Mouse (Mus musculus) kidney, embryonic 16.5 days (tissue): ENCODE data around the gene Thrb. TPM values are rescaled to one million over a fixed set of nuclear protein-coding genes. Genes with fewer than 3 reads are reported as not detected.

Experiments used
- ATAC-seq: fragments of 200-750 bp; cut with Nextera tagmentation; 2 replicates; pipeline ENCODE4 v1.8.0; 2017; ENCODE audit warnings: moderate TSS enrichment; ENCODE audit not compliant: low FRiP score, low TSS enrichment
- H3K27ac ChIP-seq: fragments of 300-500 bp; sonication (generic); 2 replicates; pipeline ENCODE4 v1.5.1; 2014; ENCODE audit warnings: low read length
- H3K27me3 ChIP-seq: fragments of 300-500 bp; sonication (generic); 2 replicates; pipeline ENCODE4 v1.6.1; 2014; ENCODE audit warnings: low read length, control low read depth, mixed read lengths; ENCODE audit not compliant: insufficient read depth
- H3K36me3 ChIP-seq: fragments of 300-500 bp; sonication (generic); 2 replicates; pipeline ENCODE4 v1.6.1; 2014; ENCODE audit warnings: low read length, control low read depth, mixed read lengths; ENCODE audit not compliant: insufficient read depth
- H3K4me1 ChIP-seq: fragments of 300-500 bp; sonication (generic); 2 replicates; pipeline ENCODE4 v1.6.1; 2014; ENCODE audit warnings: low read length, control low read depth, mixed read lengths; ENCODE audit not compliant: insufficient read depth
- H3K4me2 ChIP-seq: fragments of 300-500 bp; sonication (generic); replicated peaks from 2 replicates; pipeline ENCODE4 v1.6.1; 2014; ENCODE audit warnings: low read depth, low read length
- H3K4me3 ChIP-seq: fragments of 300-500 bp; sonication (generic); 2 replicates; pipeline ENCODE4 v1.5.1; 2014; ENCODE audit warnings: mild to moderate bottlenecking, low read length
- H3K9ac ChIP-seq: fragments of 300-500 bp; sonication (generic); replicated peaks from 2 replicates; pipeline ENCODE4 v1.6.1; 2014; ENCODE audit warnings: low read length
- H3K9me3 ChIP-seq: fragments of 300-500 bp; sonication (generic); 2 replicates; pipeline ENCODE4 v1.6.1; 2016; ENCODE audit warnings: low read length, control low read depth
- WGBS: fragments of 180-500 bp; shearing (Covaris S2); extraction: QIAGEN DNeasy Blood & Tissue Kit; methylation state at CpG from one replicate; pipeline ENCODE4 v1.1.7; 2014; 5-methylcytosine and 5-hydroxymethylcytosine counted together
- polyA plus RNA-seq: library from polyadenylated mRNA; unstranded; fragments of >200 nt; fragmentation: Nextera tagmentation; extraction: Ambion mirVana; gene quantifications from 2 replicates; pipeline ENCODE4 v1.2.1, GENCODE M21; 2015

Gene Thrb
- polyA plus RNA-seq, 1 experiment from 2014 or later, result 2.1 TPM

DNA sequence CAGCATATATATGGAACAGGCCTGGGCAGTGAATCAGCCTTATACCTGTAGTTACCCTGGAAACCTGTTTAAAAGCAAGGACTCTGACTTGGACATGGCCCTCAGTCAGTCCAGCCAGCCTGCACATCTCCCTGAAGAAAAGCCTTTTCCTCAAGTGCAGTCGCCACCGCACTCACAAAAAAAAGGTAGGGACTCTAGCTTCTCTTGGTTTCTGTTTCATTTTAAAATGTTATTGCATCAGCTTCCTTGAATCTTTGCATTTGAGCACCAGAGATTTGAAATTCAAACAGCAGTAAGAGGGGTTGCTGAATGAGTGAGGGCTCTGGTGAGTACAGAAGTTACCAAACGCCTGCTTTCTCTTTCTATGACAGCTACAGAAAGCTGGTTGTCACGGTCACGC lies 322.0 kb downstream of the Thrb start:
- no peak for ATAC-seq
- Histone ChIP-seq H3K4me1 (no peaks in the 10 kb centered on the region), H3K9ac (no peak overlapping the region), H3K27me3 (no peaks in the 10 kb centered on the region), H3K36me3 (no peaks in the 10 kb centered on the region), H3K4me3 (no peak overlapping the region), H3K9me3 (no peaks in the 10 kb centered on the region), H3K27ac (no peak overlapping the region), H3K4me2 (no peak overlapping the region)
- 86% methylated on average over 5 of the region's 5 CpGs for WGBS

DNA sequence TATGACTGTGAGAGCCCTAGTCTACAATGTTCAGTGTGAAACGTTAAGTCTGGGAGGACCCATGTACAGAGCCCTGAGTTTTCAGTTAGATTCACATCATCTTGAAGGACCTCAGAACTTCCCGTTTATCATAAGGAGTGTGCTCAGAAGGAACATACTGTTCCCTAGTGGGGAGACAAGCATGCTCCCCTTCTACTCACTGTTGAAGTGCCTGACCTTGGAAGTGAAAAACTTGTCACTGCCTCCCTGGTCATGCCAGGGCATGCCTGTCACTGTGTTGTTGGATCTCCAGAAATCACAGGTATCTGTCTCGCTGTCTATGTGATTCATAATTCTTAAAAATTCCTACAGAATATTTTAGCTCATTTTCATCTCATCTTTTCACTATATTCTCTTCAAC lies 323.3 kb downstream of the Thrb start:
- Histone ChIP-seq H3K36me3 (no peaks in the 10 kb centered on the region), H3K4me1 (no peaks in the 10 kb centered on the region), H3K4me3 (no peak overlapping the region), H3K4me2 (no peak overlapping the region), H3K27ac (no peak overlapping the region), H3K9ac (no peak overlapping the region), H3K27me3 (no peaks in the 10 kb centered on the region), H3K9me3 (no peaks in the 10 kb centered on the region)
- 77% methylated on average over 3 of the region's 3 CpGs for WGBS
- ATAC-seq, result no peak

DNA sequence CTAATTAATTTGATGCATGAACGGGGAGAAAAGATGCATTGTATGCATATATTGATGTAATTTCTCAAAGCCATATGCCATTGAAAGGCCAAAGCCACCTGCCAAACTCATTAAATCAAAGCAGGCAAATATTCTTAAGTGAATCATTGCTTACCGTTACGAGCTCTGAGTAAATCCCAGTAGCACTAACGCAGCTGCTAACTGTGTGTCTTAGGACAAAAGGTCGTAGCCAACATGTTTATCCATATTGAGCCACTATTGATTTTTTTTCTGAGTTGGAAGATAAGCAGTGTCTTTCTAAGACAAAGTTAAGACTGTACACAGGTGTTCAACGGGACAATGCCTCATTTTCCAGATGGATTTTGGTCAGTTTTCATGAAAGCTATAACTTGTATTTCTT lies 323.8 kb downstream of the Thrb start:
- Histone ChIP-seq H3K36me3 (no peaks in the 10 kb centered on the region), H3K4me1 (no peaks in the 10 kb centered on the region)
- 64% methylated on average over 6 of the region's 6 CpGs for WGBS

DNA sequence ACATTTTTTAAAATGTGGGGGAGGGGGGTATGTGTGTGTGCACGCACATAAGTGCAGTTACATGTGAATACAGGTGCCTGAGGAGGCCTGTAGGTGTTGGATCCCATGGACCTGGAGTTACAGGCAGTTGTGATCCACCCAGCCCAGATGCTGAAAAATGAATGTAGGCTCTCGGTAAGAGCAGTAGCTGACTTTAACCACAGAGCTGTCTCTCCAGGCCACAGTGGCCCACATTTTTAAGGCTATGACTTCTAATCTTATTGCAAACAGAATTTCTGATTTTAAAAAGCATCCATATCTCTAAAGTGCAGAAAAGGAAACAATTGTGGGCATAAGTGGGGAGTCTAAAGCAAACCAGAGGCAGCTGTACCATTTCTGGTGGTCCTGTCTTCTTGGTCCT lies 328.5 kb downstream of the Thrb start:
- no peak overlapping the region for H3K4me2 ChIP-seq
- H3K27ac ChIP-seq, result no peak overlapping the region
- H3K4me1 ChIP-seq, result no peaks in the 10 kb centered on the region
- ATAC-seq, result no peak
- 85% methylated on average over 2 of the region's 2 CpGs for WGBS
- H3K9ac ChIP-seq, result no peak overlapping the region
- no peaks in the 10 kb centered on the region for H3K27me3 ChIP-seq
- H3K9me3 ChIP-seq, result no peaks in the 10 kb centered on the region
- H3K36me3 ChIP-seq, result no peaks in the 10 kb centered on the region
- H3K4me3 ChIP-seq, result no peak overlapping the region

More for the DNA sequence above, 323.8 kb downstream of the Thrb start:
- H3K27ac ChIP-seq, result no peak overlapping the region
- no peaks in the 10 kb centered on the region for H3K27me3 ChIP-seq
- ATAC-seq, result no peak
- H3K4me2 ChIP-seq, result no peak overlapping the region
- no peaks in the 10 kb centered on the region for H3K9me3 ChIP-seq
- H3K9ac ChIP-seq, result no peak overlapping the region
- H3K4me3 ChIP-seq, result no peak overlapping the region

DNA sequence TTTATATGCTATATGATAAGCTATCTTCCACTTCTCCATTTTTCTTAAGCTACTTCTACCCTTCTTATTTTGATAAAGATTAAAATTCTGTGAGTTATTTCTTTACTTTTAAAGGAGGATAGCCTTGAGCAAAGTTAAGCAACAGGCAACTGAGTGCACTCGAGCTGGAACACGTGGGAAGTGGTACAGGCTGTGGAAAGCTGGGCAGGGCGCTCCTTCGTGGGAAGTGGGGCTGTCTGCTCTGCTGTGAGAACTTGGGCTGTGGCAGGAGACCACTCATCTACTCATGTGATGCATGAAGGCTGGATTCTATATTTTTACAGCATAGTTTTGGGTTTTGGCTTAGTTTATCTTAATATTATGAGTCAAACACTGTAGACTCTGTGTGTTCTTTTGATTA lies 329.1 kb downstream of the Thrb start:
- no peak overlapping the region for H3K4me3 ChIP-seq
- no peak overlapping the region for H3K4me2 ChIP-seq
- H3K27ac ChIP-seq, result no peak overlapping the region
- ATAC-seq, result no peak
- 80% methylated on average over 4 of the region's 4 CpGs for WGBS
- no peaks in the 10 kb centered on the region for H3K9me3 ChIP-seq
- no peaks in the 10 kb centered on the region for H3K4me1 ChIP-seq
- H3K9ac ChIP-seq, result no peak overlapping the region
- H3K36me3 ChIP-seq, result no peaks in the 10 kb centered on the region
- H3K27me3 ChIP-seq, result no peaks in the 10 kb centered on the region

DNA sequence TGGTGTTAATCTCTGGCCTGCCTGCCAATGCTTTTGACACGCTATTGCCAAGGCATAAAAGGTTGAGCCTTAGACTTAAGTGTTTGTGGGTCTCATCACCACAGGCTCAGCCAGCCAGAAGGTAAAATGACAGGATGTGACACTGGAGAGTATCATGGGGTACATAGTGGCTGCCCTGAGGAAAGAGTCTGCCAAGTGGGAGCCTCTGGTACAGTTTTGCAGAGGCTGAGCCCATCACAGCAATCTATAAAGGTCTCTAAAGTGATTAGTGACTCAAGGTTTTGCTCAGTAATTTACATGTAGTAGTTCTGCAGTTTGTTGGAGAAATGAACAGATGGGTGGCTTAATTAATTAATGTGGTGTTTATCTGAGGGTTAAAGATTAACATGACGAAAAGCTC lies 330.1 kb downstream of the Thrb start:
- no peak overlapping the region for H3K4me3 ChIP-seq
- H3K9me3 ChIP-seq, result no peaks in the 10 kb centered on the region
- H3K4me2 ChIP-seq, result no peak overlapping the region
- no peaks in the 10 kb centered on the region for H3K27me3 ChIP-seq
- 71% methylated on average over 2 of the region's 2 CpGs for WGBS
- H3K4me1 ChIP-seq, result no peaks in the 10 kb centered on the region
- no peak overlapping the region for H3K9ac ChIP-seq
- no peak for ATAC-seq
- no peak overlapping the region for H3K27ac ChIP-seq
- H3K36me3 ChIP-seq, result no peaks in the 10 kb centered on the region

DNA sequence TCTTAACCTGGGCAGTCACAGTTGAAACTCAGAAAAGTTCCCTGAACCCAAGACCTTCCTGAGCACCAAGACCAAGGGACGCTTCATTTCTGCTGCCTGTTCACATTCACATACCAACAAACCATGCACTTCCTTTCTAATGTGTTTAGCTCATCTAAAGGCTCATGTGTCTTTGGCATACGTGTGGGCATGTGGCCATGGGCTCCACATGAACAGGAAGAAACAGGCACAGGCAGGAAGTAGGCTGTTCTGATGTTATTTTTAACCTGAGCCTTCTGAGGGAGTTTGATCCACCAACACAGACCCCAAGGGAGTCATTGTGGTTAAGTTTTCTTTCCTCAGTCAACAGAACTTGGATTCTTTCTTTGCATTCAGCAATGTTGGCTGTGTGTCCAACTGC lies 341.8 kb downstream of the Thrb start:
- H3K36me3 ChIP-seq, result no peaks in the 10 kb centered on the region
- no peak overlapping the region for H3K4me3 ChIP-seq
- H3K27ac ChIP-seq, result no peak overlapping the region
- H3K9ac ChIP-seq, result no peak overlapping the region
- H3K4me2 ChIP-seq, result no peak overlapping the region
- no peaks in the 10 kb centered on the region for H3K9me3 ChIP-seq
- ATAC-seq, result no peak
- 49% methylated on average over 2 of the region's 2 CpGs for WGBS
- no peaks in the 10 kb centered on the region for H3K27me3 ChIP-seq
- no peaks in the 10 kb centered on the region for H3K4me1 ChIP-seq

DNA sequence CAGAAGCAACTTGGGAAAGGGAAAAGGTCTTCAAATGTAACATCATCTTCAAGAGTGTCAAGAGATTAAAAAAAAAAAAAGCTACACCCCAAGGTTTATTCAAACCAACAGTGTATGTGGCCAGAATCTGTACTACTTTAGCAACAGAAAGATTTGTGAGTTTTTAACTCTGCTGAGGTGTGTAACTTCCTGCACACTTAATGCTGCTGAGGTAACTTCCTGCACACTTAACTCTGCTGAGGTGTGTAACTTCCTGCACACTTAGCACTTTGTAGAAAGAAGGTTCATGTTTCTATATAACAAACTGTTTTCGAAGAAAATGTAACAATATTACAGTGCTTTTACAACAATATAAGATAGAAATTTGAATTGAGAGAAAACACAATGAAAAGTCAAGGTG lies 343.6 kb downstream of the Thrb start:
- WGBS, result 89% methylated on average over 1 of the region's 1 CpGs
- no peaks in the 10 kb centered on the region for H3K36me3 ChIP-seq
- no peaks in the 10 kb centered on the region for H3K9me3 ChIP-seq
- no peak overlapping the region for H3K4me3 ChIP-seq
- ATAC-seq, result no peak
- H3K27ac ChIP-seq, result no peak overlapping the region
- H3K27me3 ChIP-seq, result no peaks in the 10 kb centered on the region
- no peak overlapping the region for H3K4me2 ChIP-seq
- H3K9ac ChIP-seq, result no peak overlapping the region
- H3K4me1 ChIP-seq, result no peaks in the 10 kb centered on the region

DNA sequence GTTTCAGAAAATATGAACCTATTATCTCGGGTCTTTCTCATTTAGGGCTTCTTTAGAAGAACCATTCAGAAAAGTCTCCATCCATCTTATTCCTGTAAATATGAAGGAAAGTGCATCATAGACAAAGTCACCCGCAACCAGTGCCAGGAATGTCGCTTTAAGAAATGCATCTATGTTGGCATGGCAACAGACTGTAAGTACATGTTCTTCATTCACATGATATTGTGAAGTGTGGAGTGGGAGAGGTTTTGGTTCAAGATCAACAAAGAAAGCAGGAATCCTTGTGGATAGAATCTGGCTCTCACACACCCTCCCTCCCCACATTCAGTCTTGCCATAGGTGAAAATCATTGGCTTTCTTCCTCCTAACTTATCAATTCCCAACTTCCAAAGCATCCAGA lies 348.5 kb downstream of the Thrb start:
- Histone ChIP-seq H3K27ac (no peak overlapping the region), H3K36me3 (no peaks in the 10 kb centered on the region), H3K4me3 (no peak overlapping the region), H3K27me3 (no peaks in the 10 kb centered on the region), H3K9me3 (no peaks in the 10 kb centered on the region), H3K4me1 (no peaks in the 10 kb centered on the region), H3K9ac (no peak overlapping the region), H3K4me2 (no peak overlapping the region)
- ATAC-seq, result no peak
- 81% methylated on average over 3 of the region's 3 CpGs for WGBS

DNA sequence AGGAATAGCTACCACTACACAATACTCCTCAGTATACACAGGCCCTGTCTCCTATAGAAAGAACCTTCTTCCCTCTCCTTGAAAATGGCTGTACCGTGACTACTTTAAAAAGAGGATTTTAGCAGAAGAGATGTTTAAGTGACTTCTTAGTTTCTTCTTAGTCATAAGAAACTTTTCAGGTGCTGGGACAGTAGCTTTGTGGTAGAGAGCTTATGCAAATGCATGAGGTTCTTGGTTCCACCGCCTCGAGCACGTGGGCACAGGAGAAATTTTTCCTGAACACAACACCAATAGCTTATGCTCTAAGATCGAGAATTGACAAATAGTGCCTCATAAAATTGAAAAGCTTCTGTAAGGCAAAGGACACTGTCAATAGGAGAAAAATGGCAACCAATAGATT lies 356.5 kb downstream of the Thrb start:
- H3K4me1 ChIP-seq, result no peaks in the 10 kb centered on the region
- H3K27ac ChIP-seq, result no peak overlapping the region
- no peaks in the 10 kb centered on the region for H3K36me3 ChIP-seq
- H3K4me3 ChIP-seq, result no peak overlapping the region
- no peaks in the 10 kb centered on the region for H3K9me3 ChIP-seq
- no peak for ATAC-seq
- H3K27me3 ChIP-seq, result no peaks in the 10 kb centered on the region
- H3K9ac ChIP-seq, result no peak overlapping the region
- 88% methylated on average over 5 of the region's 5 CpGs for WGBS
- H3K4me2 ChIP-seq, result no peak overlapping the region

DNA sequence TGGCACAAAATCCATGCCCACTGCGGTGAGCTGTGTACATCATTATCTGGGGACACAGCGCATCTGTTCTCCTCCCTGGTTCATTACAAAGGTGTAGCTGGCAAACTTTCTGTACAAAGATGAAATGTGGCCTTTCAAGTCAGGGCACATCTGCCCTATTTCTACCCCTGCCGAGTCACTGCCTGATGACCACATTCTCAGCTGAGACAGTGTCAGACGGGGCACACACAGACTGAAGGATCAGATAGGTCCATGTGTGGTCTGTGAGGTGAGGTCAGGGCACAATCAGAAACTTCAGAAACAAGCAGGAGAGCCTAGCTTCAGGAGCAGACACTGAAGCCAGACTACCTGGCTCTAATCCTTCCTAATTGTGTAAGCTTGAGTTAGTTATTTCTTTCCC lies 360.1 kb downstream of the Thrb start:
- H3K27ac ChIP-seq, result no peak overlapping the region
- no peaks in the 10 kb centered on the region for H3K36me3 ChIP-seq
- H3K9ac ChIP-seq, result no peak overlapping the region
- H3K9me3 ChIP-seq, result no peaks in the 10 kb centered on the region
- no peak for ATAC-seq
- H3K27me3 ChIP-seq, result no peaks in the 10 kb centered on the region
- 81% methylated on average over 4 of the region's 4 CpGs for WGBS
- no peak overlapping the region for H3K4me3 ChIP-seq
- no peak overlapping the region for H3K4me2 ChIP-seq
- H3K4me1 ChIP-seq, result no peaks in the 10 kb centered on the region
